8 mouse cellular contexts compared by ENCODE assay signal in genomic region chr12:98779148-98779547, GRCm38 (mm10). TPM values are rescaled to one million over a fixed set of nuclear protein-coding genes. Genes with fewer than 3 reads are reported as not detected.
DNase-seq lines count a peak whose midpoint lies in the region; ATAC-seq lines count a peak whose summit lies in the region.

No protein-coding gene starts in this region.

- ATAC-seq in erythroid progenitor cell, adult 5-6 weeks (replicated peaks; ENCODE audit: low FRiP score, poor library complexity, severe bottlenecking): no peak

- DNase-seq in heart, adult 8-10 months (ENCODE audit: low spot score): peak; percentile 6
- no peak for DNase-seq in heart, adult 11 months
- peak; percentile 71 for DNase-seq in 3T3-L1 (ENCODE audit: low read depth, low spot score)
- peak; percentile 46 for DNase-seq in ES-CJ7 (ENCODE audit: low read depth, low spot score)
- DNase-seq in fibroblast of lung, adult 2 months (ENCODE audit: low read depth): peak; percentile 25
- peak; percentile 43 for DNase-seq in lung, postnatal 10 days
- DNase-seq in neural tube, embryonic 10.5 days (ENCODE audit: extremely low spot score, low spot score): no peak

RNA-seq across cellular contexts. Expression of gene Zc3h14, which starts 32.4 kb away (rescaled TPM):
- total RNA-seq in heart, adult 8-10 months (2022): 10 to 100 TPM; 60.1 to 63.9 (median 61.8) TPM
- 54.4 and 127 TPM in 2 replicates for total RNA-seq in erythroid progenitor cell, adult 5-6 weeks (2015; ENCODE audit: low replicate concordance)
- total RNA-seq in erythroid progenitor cell, adult 5-6 weeks (2017; ENCODE audit: low replicate concordance): 53.1 TPM in 2 replicates

RNA-seq across cellular contexts. Expression of gene Ptpn21, which starts 41.9 kb away (rescaled TPM):
- total RNA-seq in heart, adult 8-10 months (2022): 10 to 100 TPM; 26.0 to 37.7 (median 30.3) TPM
- total RNA-seq in erythroid progenitor cell, adult 5-6 weeks (2015; ENCODE audit: low replicate concordance): 7.5 TPM in 1 of 2 replicates, not detected in the other
- 1.7 and 3.7 TPM in 2 replicates for total RNA-seq in erythroid progenitor cell, adult 5-6 weeks (2017; ENCODE audit: low replicate concordance)

Comparison
In these comparisons a context has a peak if more than half of its experiments do, and no peak if none do; other contexts are left out.
1. DNase-seq: peak in heart, adult 8-10 months (single experiment), 3T3-L1 (single experiment), ES-CJ7 (single experiment), fibroblast of lung, adult 2 months (single experiment) and lung, postnatal 10 days (single experiment); none in heart, adult 11 months (single experiment) and neural tube, embryonic 10.5 days (single experiment).